Mouse (Mus musculus): ENCODE measurements around the gene Gm973.

GRCm38 (mm10) chr1:59580131-59580751 is 64.2 kb downstream of the Gm973 start:
- TF ChIP-seq CTCF (IDR thresholded peaks at IDR 0.05; ENCODE audit: borderline replicate concordance, extremely low read depth, insufficient read depth, insufficient read length) (no peak), POLR2A (IDR thresholded peaks at IDR 0.05; ENCODE audit: borderline replicate concordance, extremely low read depth, insufficient read depth, insufficient read length, poor library complexity, severe bottlenecking) (no peak)

All from brain, embryonic 14.5 days (tissue).